Mouse (Mus musculus) ovary, postnatal 36 days (tissue): ENCODE data around the gene Isoc2a.
A peak's percentile ranks its signal among the peaks of the same experiment; 100 is the strongest.
"Not testable (repeated sequence)": the region's sequence is repeated elsewhere in the genome, so short reads cannot be mapped to it uniquely, and the experiment has no call there.

ENCODE experiments used
- DNase-seq: peaks from one replicate; pipeline ENCODE4 v3.0.0; 2022; ENCODE audit warnings: low spot score, mixed read lengths

The Isoc2a gene

DNA sequence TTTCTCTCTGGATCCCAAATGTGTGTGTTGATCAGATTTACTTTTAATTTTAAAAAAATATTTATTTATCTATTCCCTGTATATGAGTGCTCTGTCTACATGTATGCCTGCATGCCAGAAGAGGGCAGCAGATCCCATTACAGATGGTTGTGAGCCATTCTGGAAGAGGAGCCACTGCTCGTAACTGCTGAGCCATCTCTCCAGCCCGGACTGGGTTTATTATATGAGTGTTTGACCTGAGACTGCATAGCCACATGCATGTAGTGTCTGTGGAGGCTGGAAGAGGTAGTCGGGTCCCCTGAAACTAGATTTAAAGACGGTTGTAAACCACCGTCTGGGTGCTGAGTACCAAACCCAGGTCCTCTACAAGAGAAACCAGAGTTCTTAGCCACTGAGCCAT, 11.9 kb upstream of the Isoc2a start:
- no peak for DNase-seq

DNA sequence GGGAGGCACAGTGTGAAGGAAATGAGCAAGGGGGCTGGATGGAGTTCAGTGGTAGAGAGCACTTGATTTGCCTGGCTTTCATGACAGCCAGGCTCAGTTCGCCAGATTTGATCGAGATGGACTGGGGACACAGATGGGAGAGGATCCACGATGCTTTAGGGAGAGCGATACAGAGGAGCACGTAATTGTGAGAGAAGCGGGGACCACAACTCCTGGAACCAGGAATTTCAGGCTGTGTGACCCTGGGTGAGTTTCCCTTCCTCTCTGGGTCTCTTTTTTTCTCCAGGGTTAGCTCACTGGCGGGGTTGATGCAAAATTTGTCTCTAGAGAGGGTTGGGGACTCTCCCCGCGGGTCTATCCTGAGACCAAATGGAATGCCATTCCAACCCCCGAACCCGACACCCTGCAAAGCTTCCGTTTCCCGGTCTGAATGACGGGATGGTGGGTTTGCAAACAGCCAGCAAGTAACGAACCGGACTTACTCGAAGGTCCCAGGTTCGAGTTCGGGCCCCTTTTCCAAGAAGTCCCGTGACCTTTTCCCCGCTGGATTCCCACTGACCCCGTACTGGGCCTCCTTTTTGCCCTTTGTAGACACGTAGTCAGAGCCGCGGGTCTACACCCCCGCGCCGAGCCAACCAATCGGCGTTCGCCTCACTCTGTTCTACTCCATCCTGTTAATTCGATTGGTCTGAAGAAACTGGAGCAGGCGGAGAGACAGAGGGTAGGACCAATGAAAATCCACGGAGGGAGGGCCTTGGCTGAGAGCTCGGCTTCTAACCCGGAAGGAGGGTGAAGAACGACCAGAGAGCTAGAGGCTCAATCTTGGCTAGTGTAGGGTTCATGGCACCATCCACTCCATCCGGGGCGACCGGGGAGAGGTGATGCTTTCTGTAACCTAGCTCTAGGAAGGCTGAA, 11.1 kb upstream of the Isoc2a start:
- DNase-seq: peak; percentile 93

DNA sequence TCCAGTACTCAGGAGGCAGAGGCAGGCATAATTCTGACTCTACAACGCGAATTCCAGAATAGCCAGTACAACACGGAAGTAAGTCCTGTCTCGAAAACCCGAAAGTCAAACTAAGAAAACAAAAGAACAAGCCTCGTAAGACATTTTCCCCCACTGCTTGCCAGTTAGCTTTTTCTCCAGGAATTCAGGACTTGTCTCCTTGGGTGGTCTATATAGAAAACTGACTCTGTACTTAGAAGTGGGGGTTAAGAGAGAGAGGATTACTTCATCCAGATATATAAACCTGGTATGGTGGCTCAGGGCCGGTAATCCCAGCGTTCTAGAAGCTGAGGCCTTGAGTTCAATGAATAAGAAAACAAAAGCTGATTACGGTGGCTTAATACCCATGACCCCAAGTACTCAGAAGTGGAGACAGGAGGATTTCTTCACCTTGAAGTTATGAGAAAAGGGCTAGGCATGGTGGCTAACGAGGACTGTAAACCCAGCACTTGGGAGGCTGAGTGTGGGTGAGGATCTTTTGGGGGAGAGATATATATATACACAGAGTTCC, 10.2 kb upstream of the Isoc2a start:
- no peak for DNase-seq

DNA sequence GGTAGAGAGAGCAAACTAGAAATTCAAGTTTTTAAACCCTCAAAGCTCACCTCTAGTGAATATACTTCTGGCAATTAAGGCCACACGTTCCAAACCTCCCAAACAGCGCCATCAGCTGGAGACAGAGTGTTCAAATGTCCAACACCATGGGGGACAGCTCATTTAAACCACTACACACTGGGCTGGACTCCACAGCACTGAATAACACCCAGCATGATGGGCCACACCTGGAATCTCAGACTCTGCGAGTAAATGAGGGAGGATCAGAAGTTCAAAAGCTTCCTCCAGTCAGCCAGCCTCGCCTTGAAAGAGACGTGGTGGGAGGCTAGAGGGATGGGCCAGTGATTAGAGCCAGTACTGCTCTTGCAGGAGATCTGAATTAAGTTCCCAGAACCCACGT, 6.8 kb upstream of the Isoc2a start, which contains the start of gene Isoc2b:
TSS of gene Isoc2b (minus strand) at position 126 of the 400 bp plus-strand sequence.
- no peak for DNase-seq

- no peak for DNase-seq
Observed at GRCm38 (mm10) chr7:4877226-4877625, 273 bp downstream of the Isoc2a start.

- DNase-seq: no peak
Observed at GRCm38 (mm10) chr7:4878186-4878585, 1.2 kb downstream of the Isoc2a start.

DNA sequence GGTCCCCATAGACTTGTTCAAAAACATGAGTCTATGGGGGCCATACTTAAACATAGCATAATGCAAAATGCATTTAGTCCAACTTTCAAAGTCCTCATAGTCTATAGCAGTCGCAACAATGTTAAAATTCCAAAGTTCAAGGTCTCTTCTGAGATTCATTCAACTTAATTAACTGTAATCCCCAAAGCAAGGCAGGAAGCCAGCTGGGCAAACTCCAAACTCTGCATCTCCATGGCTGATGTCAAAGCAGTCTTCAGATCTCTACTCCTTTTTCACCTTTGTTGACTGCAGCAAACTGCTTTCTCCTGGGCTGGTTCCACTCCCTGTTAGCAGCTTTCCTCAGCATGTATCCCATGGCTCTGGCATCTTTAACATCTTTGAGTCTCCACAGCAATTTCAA, 2.1 kb downstream of the Isoc2a start:
- DNase-seq: not testable (repeated sequence)

DNA sequence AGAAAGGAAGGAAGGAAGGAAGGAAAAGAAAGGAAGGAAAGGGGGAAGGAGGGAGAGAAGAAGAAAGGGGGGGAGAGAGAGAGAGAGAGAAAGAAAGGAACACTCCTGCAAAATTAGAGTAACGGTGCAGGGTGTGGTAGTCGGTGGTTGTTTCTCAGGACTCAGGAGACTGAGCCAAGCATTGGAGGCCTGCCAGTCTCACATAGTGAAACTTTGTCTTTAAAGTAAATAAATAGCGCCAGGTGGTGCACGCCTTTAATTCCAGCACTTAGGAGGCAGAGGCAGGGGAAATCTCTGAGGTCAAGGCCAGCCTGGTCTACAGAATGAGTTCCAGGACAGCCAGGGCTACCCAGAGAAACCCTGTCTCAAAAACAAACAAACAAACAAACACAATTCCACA, 9.7 kb downstream of the Isoc2a start:
- no peak for DNase-seq

- DNase-seq: no peak
Observed at GRCm38 (mm10) chr7:4895186-4895585, 18.2 kb downstream of the Isoc2a start.

- no peak for DNase-seq
Observed at GRCm38 (mm10) chr7:4898851-4899648, 22.1 kb downstream of the Isoc2a start.

DNA sequence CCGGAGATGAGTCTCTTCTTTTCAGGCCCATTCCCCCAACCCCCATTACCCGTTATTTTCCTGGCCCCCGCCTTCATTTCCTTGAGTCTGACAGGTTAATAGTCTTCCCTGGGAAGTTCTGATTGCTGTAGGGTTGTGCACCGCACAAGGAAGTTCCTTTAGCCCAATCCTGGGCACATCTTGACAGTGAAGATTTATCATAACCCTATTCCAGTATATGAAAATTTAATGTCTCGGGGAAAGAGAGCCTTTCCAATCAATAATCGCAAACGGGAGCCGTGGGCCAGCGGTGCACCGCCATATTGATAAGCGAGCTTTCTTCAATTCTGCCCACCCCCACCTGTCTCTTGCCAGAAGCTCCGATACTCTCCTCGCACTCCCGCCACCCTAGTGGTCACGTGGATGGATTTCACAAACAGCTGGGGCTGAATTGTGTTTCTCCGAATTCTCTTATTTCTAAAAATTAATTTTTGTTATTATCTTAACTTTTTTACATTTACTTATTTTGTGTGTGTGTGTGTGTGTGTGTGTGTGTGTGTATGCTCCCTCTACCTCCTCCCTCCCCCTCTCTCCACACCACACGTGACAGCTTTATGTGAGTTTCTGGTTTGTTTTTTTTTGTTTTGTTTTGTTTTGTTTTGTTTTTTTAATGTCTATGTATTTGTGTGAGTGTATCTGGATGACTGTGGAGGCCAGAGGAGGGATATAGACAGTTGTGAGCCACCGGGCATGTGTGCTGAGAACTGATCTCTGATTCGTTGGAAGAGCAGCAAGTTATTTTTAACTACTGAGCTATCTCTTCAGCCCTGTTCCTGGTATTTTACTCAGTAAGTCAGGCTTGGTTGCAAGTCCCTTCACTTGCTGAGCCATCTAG, 22.9 kb downstream of the Isoc2a start:
- DNase-seq: no peak

DNA sequence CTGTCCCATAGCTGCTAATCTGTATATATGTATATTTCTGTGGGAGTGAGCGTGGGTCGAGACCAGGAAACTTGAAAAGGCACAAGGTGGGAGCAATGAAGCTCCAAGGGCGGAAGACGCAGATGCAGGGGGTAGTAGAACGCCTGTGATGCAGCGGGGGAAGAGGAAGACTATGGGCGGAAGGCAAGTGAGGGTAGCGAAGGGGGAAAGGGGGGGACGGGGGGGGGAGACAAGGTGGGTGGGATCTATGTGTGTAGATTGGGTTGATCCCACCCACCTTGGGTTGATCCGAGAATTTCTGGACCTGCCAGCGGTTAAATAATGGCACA, 23.5 kb downstream of the Isoc2a start:
- no peak for DNase-seq

GRCm38 (mm10) chr7:4901171-4901570, 24.2 kb downstream of the Isoc2a start:
- DNase-seq: no peak

GRCm38 (mm10) chr7:4902404-4902803, 25.5 kb downstream of the Isoc2a start:
- DNase-seq: no peak

DNA sequence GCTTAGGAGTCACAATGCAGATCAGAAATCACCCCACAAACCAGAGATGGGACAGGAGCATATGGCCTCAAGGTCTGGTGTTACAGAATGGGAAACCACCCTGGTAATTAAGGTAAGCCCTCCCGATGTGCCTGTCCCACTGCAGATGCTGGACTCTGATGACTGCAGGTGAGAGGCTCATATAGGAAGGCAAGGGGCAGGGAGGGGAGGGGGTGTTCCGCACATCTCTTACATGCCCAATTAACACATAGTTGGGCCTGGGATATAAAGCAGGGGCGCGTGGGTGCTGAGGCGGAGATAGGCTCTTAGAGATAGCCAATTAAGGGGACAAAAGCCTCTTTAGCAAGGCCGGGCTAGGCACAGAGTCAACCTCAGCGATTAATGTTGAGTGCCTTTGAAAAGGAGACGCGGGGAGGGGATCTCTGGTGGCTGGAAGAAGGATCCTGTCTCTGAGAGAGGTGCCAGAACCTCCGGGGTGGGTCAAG, 29.6 kb downstream of the Isoc2a start, which contains the start of gene Gm36210:
TSS of gene Gm36210 (minus strand) at position 51 of the 485 bp plus-strand sequence.
- DNase-seq: no peak

DNA sequence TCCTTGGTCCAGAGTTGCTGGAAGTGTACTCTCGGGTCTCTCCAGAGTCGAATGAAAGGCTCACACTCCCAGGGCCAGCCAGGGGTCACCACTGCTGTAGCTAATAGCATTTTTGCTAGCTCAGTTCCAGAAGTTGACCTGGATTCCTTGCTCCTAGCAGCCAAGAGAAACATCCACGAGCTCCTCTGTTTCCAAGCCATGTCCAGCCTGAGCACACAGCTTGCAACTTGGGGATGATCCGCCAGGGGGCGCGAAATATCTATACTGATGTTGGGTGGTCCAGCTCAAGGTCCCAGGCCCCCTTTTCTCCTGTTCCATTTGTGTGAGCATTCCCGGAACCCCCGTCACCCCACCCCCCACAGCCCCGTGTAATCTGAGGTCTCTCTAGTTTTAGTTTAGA, 34.6 kb downstream of the Isoc2a start:
- peak; percentile 60 for DNase-seq

DNA sequence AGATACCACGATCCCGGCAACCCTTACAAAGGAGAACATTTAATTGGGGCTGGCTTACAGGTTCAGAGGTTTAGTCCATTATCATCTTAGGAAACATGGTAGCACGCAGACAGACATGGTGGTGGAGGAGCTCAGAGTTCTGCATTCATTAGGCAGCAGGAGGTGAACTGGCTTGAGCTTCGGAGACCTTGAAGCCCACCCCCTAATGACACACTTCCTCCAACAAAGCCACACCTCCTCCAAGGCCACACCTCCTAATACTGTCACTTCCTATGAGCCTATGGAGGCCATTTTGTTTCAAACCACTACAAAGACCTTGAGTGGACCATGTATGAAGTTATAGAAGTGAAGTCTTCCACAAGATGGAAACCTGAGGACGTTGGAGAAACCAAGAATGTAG, 35.3 kb downstream of the Isoc2a start:
- DNase-seq: no peak

- DNase-seq: peak; percentile 94
Observed at GRCm38 (mm10) chr7:4915007-4915665, 38.2 kb downstream of the Isoc2a start, which contains the start of gene Zfp628. Gene Zfp628, plus strand, starts transcription at chr7:4915217.

DNA sequence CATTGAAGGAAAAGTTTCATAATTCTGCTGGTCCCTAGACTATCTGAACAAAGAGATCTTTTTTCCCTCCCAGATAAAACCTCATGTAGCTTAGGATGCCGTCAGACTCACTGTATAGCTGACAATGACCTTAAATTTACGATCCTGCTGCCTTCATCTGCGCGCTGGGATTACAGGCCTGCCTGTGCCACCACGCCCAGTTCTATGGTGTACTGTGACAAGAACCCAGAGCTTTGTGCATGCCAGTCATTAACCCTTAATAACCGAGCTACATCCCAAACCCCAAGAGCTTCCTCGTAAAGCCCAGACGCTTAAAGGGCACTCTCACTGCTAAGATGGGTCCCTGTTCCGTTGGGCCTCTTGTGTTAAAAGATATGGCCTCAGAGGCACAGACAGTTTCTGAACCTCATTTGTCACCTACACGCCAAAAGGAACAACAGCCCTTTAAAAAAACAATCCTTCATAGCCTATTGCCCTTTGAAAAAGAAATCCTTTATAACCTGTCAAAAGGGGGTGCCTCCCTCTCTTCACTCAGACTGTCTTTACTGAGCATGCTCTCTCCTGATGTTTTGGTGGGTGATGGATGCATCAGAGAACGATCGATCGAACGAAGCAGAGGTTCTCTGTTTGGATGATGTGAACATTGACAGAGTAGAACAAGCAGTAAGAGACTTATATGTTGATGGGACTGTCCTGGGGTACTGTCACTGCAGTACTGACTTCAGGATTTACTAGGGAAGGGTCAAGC, 38.9 kb downstream of the Isoc2a start:
- no peak for DNase-seq

DNA sequence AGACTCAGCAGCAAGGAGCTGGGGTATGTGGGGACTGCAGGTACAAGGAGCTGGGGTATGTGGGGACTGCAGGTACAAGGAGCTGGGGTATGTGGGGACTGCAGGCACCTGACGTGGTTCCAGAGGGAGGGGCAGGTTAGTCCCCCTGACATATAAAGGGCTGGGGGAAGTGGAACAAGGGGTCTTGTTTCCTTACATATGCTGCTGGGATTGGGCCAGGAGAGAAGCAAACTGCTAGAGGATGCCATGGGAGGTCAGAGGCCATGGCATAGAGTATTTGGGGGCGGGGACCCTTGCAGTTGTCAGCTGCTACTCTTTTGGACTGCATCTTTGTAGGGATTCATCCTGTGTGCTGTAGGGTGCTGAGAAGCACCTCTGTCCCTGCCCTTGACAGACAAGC, 40.5 kb downstream of the Isoc2a start:
- DNase-seq: no peak
